Mouse (Mus musculus): ENCODE measurements around the gene Ttc4. TPM values are rescaled to one million over a fixed set of nuclear protein-coding genes. Genes with fewer than 3 reads are reported as not detected.

Gene Ttc4
- total and polyA plus RNA-seq, 2 experiments from 2014 or later = 84.0 to 106 TPM

- ATAC-seq (no peak), DNase-seq (ENCODE audit: low spot score) (no peak)
- H3K27ac ChIP-seq = no peak overlapping the region
- no peak overlapping the region for H3K4me2 ChIP-seq (ENCODE audit: low read depth, low read length)
- H3K9ac ChIP-seq (replicated peaks; ENCODE audit: low read length) = no peak overlapping the region
- WGBS = 94% methylated on average over 15 of the region's 15 CpGs
- H3K36me3 ChIP-seq (ENCODE audit: insufficient read depth, low read length) = peaks cover 6% of the 10 kb centered on the region
- H3K27me3 ChIP-seq (ENCODE audit: insufficient read depth, low read length) = no peaks in the 10 kb centered on the region
- no peak for TF ChIP-seq CTCF (IDR thresholded peaks at IDR 0.05; ENCODE audit: low read depth)
- H3K4me1 ChIP-seq (ENCODE audit: insufficient read depth, low read length) = peaks cover 7% of the 10 kb centered on the region
- no peaks in the 10 kb centered on the region for H3K9me3 ChIP-seq (ENCODE audit: low read length)
- H3K4me3 ChIP-seq (ENCODE audit: low read length) = no peak overlapping the region
Observed at GRCm38 (mm10) chr4:106653051-106653450, 25.7 kb downstream of the Ttc4 start.

GRCm38 (mm10) chr4:106652546-106652945 lies 26.2 kb downstream of the Ttc4 start:
- 97% methylated on average over 3 of the region's 3 CpGs for WGBS
- Histone ChIP-seq H3K4me1 (ENCODE audit: insufficient read depth, low read length) (peaks cover 7% of the 10 kb centered on the region), H3K9ac (replicated peaks; ENCODE audit: low read length) (no peak overlapping the region), H3K4me2 (ENCODE audit: low read depth, low read length) (no peak overlapping the region), H3K9me3 (ENCODE audit: low read length) (no peaks in the 10 kb centered on the region), H3K27me3 (ENCODE audit: insufficient read depth, low read length) (no peaks in the 10 kb centered on the region), H3K36me3 (ENCODE audit: insufficient read depth, low read length) (peaks cover 6% of the 10 kb centered on the region), H3K4me3 (ENCODE audit: low read length) (no peak overlapping the region), H3K27ac (no peak overlapping the region)
- DNase-seq (ENCODE audit: low spot score) (no peak), ATAC-seq (no peak)
- TF ChIP-seq CTCF (IDR thresholded peaks at IDR 0.05; ENCODE audit: low read depth) = no peak

- no peaks in the 10 kb centered on the region for H3K9me3 ChIP-seq (ENCODE audit: low read length)
- peak; percentile 97 for ATAC-seq
- H3K27ac ChIP-seq = peak within 1 kb of the TSS; percentile 68; the same call in 1 of the 2 replicates
- peak; percentile 99 for DNase-seq (ENCODE audit: low spot score)
- peak within 1 kb of the TSS; percentile 48 for H3K4me3 ChIP-seq (ENCODE audit: low read length)
- peak within 1 kb of the TSS; percentile 80 for H3K4me2 ChIP-seq (ENCODE audit: low read depth, low read length)
- WGBS = 3% methylated on average over 40 of the region's 40 CpGs
- H3K4me1 ChIP-seq (ENCODE audit: insufficient read depth, low read length) = peaks cover 7% of the 10 kb centered on the region
- peaks cover 6% of the 10 kb centered on the region for H3K36me3 ChIP-seq (ENCODE audit: insufficient read depth, low read length)
- peak within 1 kb of the TSS; percentile 77 for H3K9ac ChIP-seq (replicated peaks; ENCODE audit: low read length)
- no peaks in the 10 kb centered on the region for H3K27me3 ChIP-seq (ENCODE audit: insufficient read depth, low read length)
- TF ChIP-seq CTCF (IDR thresholded peaks at IDR 0.05; ENCODE audit: low read depth) = no peak
Observed at GRCm38 (mm10) chr4:106650833-106651527, 27.8 kb downstream of the Ttc4 start, which contains the start of gene Pars2. TSS of gene Pars2 (plus strand) at chr4:106651069.

- H3K36me3 ChIP-seq (ENCODE audit: insufficient read depth, low read length) = no peaks in the 10 kb centered on the region
- no peak for ATAC-seq
- no peak overlapping the region for H3K9ac ChIP-seq (replicated peaks; ENCODE audit: low read length)
- no peak overlapping the region for H3K4me2 ChIP-seq (ENCODE audit: low read depth, low read length)
- H3K4me3 ChIP-seq (ENCODE audit: low read length) = no peak overlapping the region
- WGBS = 82% methylated on average over 6 of the region's 6 CpGs
- peaks cover 7% of the 10 kb centered on the region for H3K4me1 ChIP-seq (ENCODE audit: insufficient read depth, low read length)
- no peaks in the 10 kb centered on the region for H3K9me3 ChIP-seq (ENCODE audit: low read length)
- no peaks in the 10 kb centered on the region for H3K27me3 ChIP-seq (ENCODE audit: insufficient read depth, low read length)
- H3K27ac ChIP-seq = no peak overlapping the region
- no peak for DNase-seq (ENCODE audit: low spot score)
- no peak for TF ChIP-seq CTCF (IDR thresholded peaks at IDR 0.05; ENCODE audit: low read depth)
Observed at GRCm38 (mm10) chr4:106647137-106647536, 31.6 kb downstream of the Ttc4 start.

GRCm38 (mm10) chr4:106645797-106646196 lies 32.9 kb downstream of the Ttc4 start:
- TF ChIP-seq CTCF (IDR thresholded peaks at IDR 0.05; ENCODE audit: low read depth) = no peak
- no peaks in the 10 kb centered on the region for H3K27me3 ChIP-seq (ENCODE audit: insufficient read depth, low read length)
- H3K9ac ChIP-seq (replicated peaks; ENCODE audit: low read length) = no peak overlapping the region
- H3K27ac ChIP-seq = no peak overlapping the region
- DNase-seq (ENCODE audit: low spot score) (no peak), ATAC-seq (no peak)
- H3K36me3 ChIP-seq (ENCODE audit: insufficient read depth, low read length) = no peaks in the 10 kb centered on the region
- 75% methylated on average over 5 of the region's 5 CpGs for WGBS
- H3K4me2 ChIP-seq (ENCODE audit: low read depth, low read length) = no peak overlapping the region
- no peaks in the 10 kb centered on the region for H3K4me1 ChIP-seq (ENCODE audit: insufficient read depth, low read length)
- no peaks in the 10 kb centered on the region for H3K9me3 ChIP-seq (ENCODE audit: low read length)
- no peak overlapping the region for H3K4me3 ChIP-seq (ENCODE audit: low read length)

- 75% methylated on average over 6 of the region's 6 CpGs for WGBS
- H3K4me1 ChIP-seq (ENCODE audit: insufficient read depth, low read length) = no peaks in the 10 kb centered on the region
- ATAC-seq (no peak), DNase-seq (ENCODE audit: low spot score) (no peak)
- no peaks in the 10 kb centered on the region for H3K36me3 ChIP-seq (ENCODE audit: insufficient read depth, low read length)
- H3K27me3 ChIP-seq (ENCODE audit: insufficient read depth, low read length) = no peaks in the 10 kb centered on the region
- no peak overlapping the region for H3K4me3 ChIP-seq (ENCODE audit: low read length)
- no peak overlapping the region for H3K9ac ChIP-seq (replicated peaks; ENCODE audit: low read length)
- no peak overlapping the region for H3K27ac ChIP-seq
- no peak overlapping the region for H3K4me2 ChIP-seq (ENCODE audit: low read depth, low read length)
- H3K9me3 ChIP-seq (ENCODE audit: low read length) = no peaks in the 10 kb centered on the region
- TF ChIP-seq CTCF (IDR thresholded peaks at IDR 0.05; ENCODE audit: low read depth) = no peak
Observed at GRCm38 (mm10) chr4:106644218-106644610, 34.5 kb downstream of the Ttc4 start.

GRCm38 (mm10) chr4:106643483-106644217 lies 35.1 kb downstream of the Ttc4 start:
- Histone ChIP-seq H3K9me3 (ENCODE audit: low read length) (no peaks in the 10 kb centered on the region), H3K27ac (no peak overlapping the region), H3K4me1 (ENCODE audit: insufficient read depth, low read length) (no peaks in the 10 kb centered on the region), H3K36me3 (ENCODE audit: insufficient read depth, low read length) (no peaks in the 10 kb centered on the region), H3K27me3 (ENCODE audit: insufficient read depth, low read length) (no peaks in the 10 kb centered on the region), H3K4me3 (ENCODE audit: low read length) (no peak overlapping the region), H3K4me2 (ENCODE audit: low read depth, low read length) (no peak overlapping the region), H3K9ac (replicated peaks; ENCODE audit: low read length) (no peak overlapping the region)
- no peak for ATAC-seq
- no peak for DNase-seq (ENCODE audit: low spot score)
- TF ChIP-seq CTCF (IDR thresholded peaks at IDR 0.05; ENCODE audit: low read depth) = no peak
- 37% methylated on average over 8 of the region's 8 CpGs for WGBS
